Mouse (Mus musculus) MEL (cell line): ENCODE results near the gene Nup214. TPM values are rescaled to one million over a fixed set of nuclear protein-coding genes. Genes with fewer than 3 reads are reported as not detected.

ENCODE experiments used
- DNase-seq: peaks from one replicate; pipeline ENCODE4 v3.0.0; 2011; ENCODE audit warnings: low read depth, low spot score
- H3K27ac ChIP-seq: 2 replicates; pipeline ENCODE4 v1.5.1; 2012; ENCODE audit warnings: low read depth, mild to moderate bottlenecking, control low read depth, low read length, moderate library complexity; ENCODE audit not compliant: control insufficient read depth
- H3K27me3 ChIP-seq, 2 experiments: fragments of 150-350 bp in 1 of 2; sonication (generic) in 1 of 2; 2 replicates each; pipeline ENCODE4 v1.6.1; 2012; ENCODE audit warnings: low read length in 2 of 2, mild to moderate bottlenecking in 2 of 2, improper control_type of control experiment in 1 of 2, moderate library complexity in 1 of 2; ENCODE audit not compliant: insufficient read depth in 2 of 2, control insufficient read depth in 1 of 2
- H3K36me3 ChIP-seq, 2 experiments: 2 replicates each; pipeline ENCODE4 v1.6.1; 2012 to 2014; ENCODE audit warnings: low read length in 2 of 2, improper control_type of control experiment in 1 of 2, inconsistent platforms in 1 of 2, mild to moderate bottlenecking in 1 of 2; ENCODE audit not compliant: insufficient read depth in 2 of 2, control insufficient read depth in 1 of 2
- H3K4me1 ChIP-seq, 2 experiments: fragments of 150-350 bp in 1 of 2; sonication (generic) in 1 of 2; 2 replicates each; pipeline ENCODE4 v1.6.1; 2012; ENCODE audit warnings: low read length in 2 of 2, improper control_type of control experiment in 1 of 2, mild to moderate bottlenecking in 1 of 2; ENCODE audit not compliant: insufficient read depth in 2 of 2, control insufficient read depth in 1 of 2
- H3K4me3 ChIP-seq, 2 experiments: fragments of 150-350 bp in 1 of 2; sonication (generic) in 1 of 2; 2 replicates each; pipeline ENCODE4 v1.5.1; 2012; ENCODE audit warnings: low read depth in 2 of 2, low read length in 2 of 2, mild to moderate bottlenecking in 2 of 2, moderate library complexity in 2 of 2, control low read depth in 1 of 2, improper control_type of control experiment in 1 of 2; ENCODE audit not compliant: control insufficient read depth in 1 of 2, insufficient read depth in 1 of 2
- H3K79me2 ChIP-seq: 2 replicates; pipeline ENCODE4 v1.6.1; 2012; ENCODE audit warnings: mild to moderate bottlenecking, low read length, moderate library complexity; ENCODE audit not compliant: control insufficient read depth, poor library complexity, insufficient read depth
- H3K9ac ChIP-seq: 2 replicates; pipeline ENCODE4 v1.6.1; 2012; ENCODE audit warnings: low read depth, mild to moderate bottlenecking, control low read depth, low read length, moderate library complexity; ENCODE audit not compliant: control insufficient read depth, poor library complexity, severe bottlenecking
- H3K9me3 ChIP-seq: fragments of 150-350 bp; sonication (generic); replicated peaks from 2 replicates; pipeline ENCODE4 v1.6.1; 2012; ENCODE audit warnings: mild to moderate bottlenecking, low read length, improper control_type of control experiment, moderate library complexity; ENCODE audit not compliant: insufficient read depth
- BHLHE40 ChIP-seq: IDR thresholded peaks from 2 replicates; pipeline ENCODE4 v1.6.1; 2012; ENCODE audit warnings: low read depth, mild to moderate bottlenecking, inconsistent platforms, low read length, improper control_type of control experiment, borderline replicate concordance
- CHD1 ChIP-seq: IDR thresholded peaks from 2 replicates; pipeline ENCODE4 v1.6.1; 2012; ENCODE audit warnings: low read depth, mild to moderate bottlenecking, inconsistent platforms, low read length, improper control_type of control experiment
- E2F4 ChIP-seq: IDR thresholded peaks from 2 replicates; pipeline ENCODE4 v1.6.1; 2011; ENCODE audit warnings: low read depth, low read length, improper control_type of control experiment, borderline replicate concordance
- ELF1 ChIP-seq: IDR thresholded peaks from 2 replicates; pipeline ENCODE4 v1.6.1; 2014; ENCODE audit warnings: low read depth, mild to moderate bottlenecking, inconsistent platforms, low read length, improper control_type of control experiment, moderate library complexity
- EP300 ChIP-seq, 2 experiments: IDR thresholded peaks; 2 replicates each; pipeline ENCODE4 v1.6.1; 2011; ENCODE audit warnings: improper control_type of control experiment in 2 of 2, low read length in 2 of 2, low read depth in 1 of 2, mild to moderate bottlenecking in 1 of 2
- GABPA ChIP-seq: IDR thresholded peaks from 2 replicates; pipeline ENCODE4 v1.6.1; 2012; ENCODE audit warnings: low read depth, mild to moderate bottlenecking, inconsistent platforms, low read length, improper control_type of control experiment, moderate library complexity
- HCFC1 ChIP-seq: IDR thresholded peaks from 2 replicates; pipeline ENCODE4 v1.6.1; 2012; ENCODE audit warnings: low read depth, mild to moderate bottlenecking, inconsistent platforms, low read length, improper control_type of control experiment, moderate library complexity
- MAX ChIP-seq: IDR thresholded peaks from 2 replicates; pipeline ENCODE4 v1.6.1; 2011; ENCODE audit warnings: low read length, improper control_type of control experiment
- MXI1 ChIP-seq: IDR thresholded peaks from 2 replicates; pipeline ENCODE4 v1.6.1; 2011; ENCODE audit warnings: mild to moderate bottlenecking, low read depth, low read length, improper control_type of control experiment
- MYC ChIP-seq: IDR thresholded peaks from 2 replicates; pipeline ENCODE4 v1.6.1; 2011; ENCODE audit warnings: low read depth, mild to moderate bottlenecking, low read length, improper control_type of control experiment, moderate library complexity
- NELFE ChIP-seq: IDR thresholded peaks from 2 replicates; pipeline ENCODE4 v1.6.1; 2011; ENCODE audit warnings: low read depth, low read length, improper control_type of control experiment
- NRF1 ChIP-seq: IDR thresholded peaks from 2 replicates; pipeline ENCODE4 v1.6.1; 2014; ENCODE audit warnings: low read depth, mild to moderate bottlenecking, inconsistent platforms, low read length, improper control_type of control experiment, moderate library complexity; ENCODE audit not compliant: poor library complexity, insufficient read depth, severe bottlenecking
- POLR2A ChIP-seq, 2 experiments: IDR thresholded peaks; 2 replicates each; pipeline ENCODE4 v1.6.1; 2011 to 2012; ENCODE audit warnings: low read length in 2 of 2, mild to moderate bottlenecking in 2 of 2, control low read depth in 1 of 2, improper control_type of control experiment in 1 of 2, low read depth in 1 of 2, moderate library complexity in 1 of 2; ENCODE audit not compliant: control insufficient read depth in 1 of 2, insufficient read depth in 1 of 2, poor library complexity in 1 of 2
- POLR2AphosphoS2 ChIP-seq: IDR thresholded peaks from 2 replicates; pipeline ENCODE4 v1.6.1; 2011; ENCODE audit warnings: low read length, improper control_type of control experiment
- RAD21 ChIP-seq: IDR thresholded peaks from 2 replicates; pipeline ENCODE4 v1.6.1; 2011; ENCODE audit warnings: mild to moderate bottlenecking, low read depth, low read length, improper control_type of control experiment
- SIN3A ChIP-seq: IDR thresholded peaks from 2 replicates; pipeline ENCODE4 v1.6.1; 2012; ENCODE audit warnings: low read length, improper control_type of control experiment, inconsistent platforms
- TCF12 ChIP-seq: IDR thresholded peaks from 2 replicates; pipeline ENCODE4 v1.6.1; 2014; ENCODE audit warnings: low read depth, mild to moderate bottlenecking, inconsistent platforms, low read length, improper control_type of control experiment, moderate library complexity
- UBTF ChIP-seq: IDR thresholded peaks from 2 replicates; pipeline ENCODE4 v1.6.1; 2012; ENCODE audit warnings: low read depth, mild to moderate bottlenecking, inconsistent platforms, low read length, improper control_type of control experiment, moderate library complexity, borderline replicate concordance; ENCODE audit not compliant: insufficient read depth
- USF1 ChIP-seq: IDR thresholded peaks from 2 replicates; pipeline ENCODE4 v1.6.1; 2014; ENCODE audit warnings: low read depth, mild to moderate bottlenecking, inconsistent platforms, low read length, improper control_type of control experiment, moderate library complexity
- ZC3H11A ChIP-seq: IDR thresholded peaks from 2 replicates; pipeline ENCODE4 v1.6.1; 2012; ENCODE audit warnings: low read depth, mild to moderate bottlenecking, inconsistent platforms, low read length, improper control_type of control experiment
- ZKSCAN1 ChIP-seq: IDR thresholded peaks from 2 replicates; pipeline ENCODE4 v1.6.1; 2012; ENCODE audit warnings: low read depth, mild to moderate bottlenecking, inconsistent platforms, low read length, improper control_type of control experiment, moderate library complexity
- polyA plus RNA-seq, 2 experiments: library from polyadenylated mRNA; stranded (reverse) in 1 of 2; unstranded in 1 of 2; fragments of >175 nt in 1 of 2; fragments of >200 nt in 1 of 2; gene quantifications; 2 replicates each; pipeline versions ENCODE4 v1.2.1 to v1.2.4; 2012; ENCODE audit warnings: low replicate concordance in 2 of 2, low read depth in 1 of 2; ENCODE audit not compliant: insufficient read length in 2 of 2, insufficient read depth in 1 of 2, missing spikeins in 1 of 2
- total RNA-seq: library from RNA; depleted of rRNA; stranded (reverse); fragments of 300-350 nt; gene quantifications from 2 replicates; pipeline ENCODE4 v1.2.3, GENCODE M21; 2012

Gene Nup214
- total and polyA plus RNA-seq, 3 experiments = 71.4 to 163 (median 78.6) TPM

DNA sequence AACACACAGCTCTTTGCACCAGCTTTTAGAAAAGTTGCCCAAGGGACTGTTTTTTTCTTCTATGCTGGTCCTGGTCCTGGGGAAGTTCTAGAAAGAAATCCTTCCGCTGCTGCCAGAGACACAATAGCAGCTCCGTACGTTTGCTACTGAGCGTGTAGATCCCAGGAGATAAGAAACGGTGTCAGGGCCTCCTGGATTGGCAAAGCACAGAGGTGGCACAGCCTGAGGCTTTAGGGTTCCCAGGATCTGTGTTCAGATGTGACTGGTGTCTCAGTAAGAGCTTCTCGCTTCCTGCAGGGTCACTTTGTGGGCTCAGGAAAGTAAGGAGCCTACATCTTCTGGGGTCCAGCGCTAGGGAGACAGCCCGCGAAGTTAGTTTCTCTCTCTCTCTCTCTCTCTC, 23.3 kb upstream of the Nup214 start:
- Histone ChIP-seq H3K27ac (no peak overlapping the region), H3K4me3 (no peak overlapping the region), H3K9me3 (no peaks in the 10 kb centered on the region), H3K9ac (no peak overlapping the region), H3K79me2 (no peaks in the 10 kb centered on the region), H3K36me3 (no peaks in the 10 kb centered on the region), H3K27me3 (peaks cover 7 to 12% of the 10 kb centered on the region in 2 experiments), H3K4me1 (no peaks in the 10 kb centered on the region)
- DNase-seq = no peak
- TF ChIP-seq UBTF (no peak), USF1 (no peak), MAX (no peak), POLR2AphosphoS2 (no peak), MYC (no peak), NRF1 (no peak), NELFE (no peak), E2F4 (no peak), SIN3A (no peak), RAD21 (no peak), CHD1 (no peak), MXI1 (no peak), EP300 (IDR thresholded peaks at IDR 0.05; ENCODE audit: low read depth in 1 of 2, low read length in 2 of 2) (no peak), TCF12 (no peak), ZC3H11A (no peak)

DNA sequence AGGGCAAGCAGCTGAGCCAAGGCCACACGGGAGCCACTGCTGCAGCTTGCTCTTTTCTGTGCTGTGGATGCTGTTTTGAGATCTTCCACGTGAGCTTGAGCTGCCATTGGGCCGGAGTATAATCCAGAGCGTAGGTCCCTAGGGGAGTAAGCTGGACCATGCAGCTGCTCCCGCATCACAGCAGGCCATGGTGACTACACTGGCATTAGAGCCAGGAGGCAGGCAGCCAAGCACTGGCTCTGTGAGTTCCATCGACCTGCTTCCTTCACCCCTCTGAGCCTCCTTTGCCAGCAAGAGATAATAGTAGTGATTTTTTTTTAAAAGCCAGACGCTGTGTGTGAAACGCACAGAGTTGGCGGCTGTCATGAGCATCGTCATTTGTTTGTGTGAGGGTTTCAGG, 22.0 kb upstream of the Nup214 start:
- Histone ChIP-seq H3K4me3 (no peak overlapping the region), H3K27ac (no peak overlapping the region), H3K4me1 (no peaks in the 10 kb centered on the region)
- no peak for DNase-seq
- TF ChIP-seq BHLHE40 (no peak), HCFC1 (no peak), SIN3A (no peak), GABPA (no peak), ZKSCAN1 (no peak), RAD21 (no peak), CHD1 (no peak), ZC3H11A (no peak), POLR2A (IDR thresholded peaks at IDR 0.05; ENCODE audit: control insufficient read depth in 1 of 2, insufficient read depth in 1 of 2, low read depth in 1 of 2, low read length in 2 of 2, poor library complexity in 1 of 2) (no peak), ELF1 (no peak)
- TF ChIP-seq, all 39 proteins: peak for 0
- no peaks in the 10 kb centered on the region for H3K9me3 ChIP-seq
- H3K9ac ChIP-seq = no peak overlapping the region
- no peaks in the 10 kb centered on the region for H3K36me3 ChIP-seq
- H3K79me2 ChIP-seq = no peaks in the 10 kb centered on the region
- H3K27me3 ChIP-seq = peaks cover 7 to 12% of the 10 kb centered on the region in 2 experiments
